Mouse (Mus musculus): ENCODE results near the gene Gm10718. TPM values are rescaled to one million over a fixed set of nuclear protein-coding genes. Genes with fewer than 3 reads are reported as not detected.
A peak's percentile ranks its signal among the peaks of the same experiment; 100 is the strongest.
"Not testable (repeated sequence)": the region's sequence is repeated elsewhere in the genome, so short reads cannot be mapped to it uniquely, and the experiment has no call there.

Gm10718 gene
- polyA plus RNA-seq, 1 experiment: not detected

GRCm38 (mm10) chr9:3026136-3026535 lies 2.8 kb downstream of the Gm10718 start:
- H3K27me3 ChIP-seq (ENCODE audit: control insufficient read depth, insufficient read depth, low read length); DNase-seq (ENCODE audit: low read depth in 1 of 2, low spot score in 2 of 2); H3K4me1 ChIP-seq (ENCODE audit: control insufficient read depth, insufficient read depth, insufficient read length); H3K27ac ChIP-seq (ENCODE audit: insufficient read depth, low read length); H3K36me3 ChIP-seq (ENCODE audit: control insufficient read depth, insufficient read depth, low read length); H3K4me3 ChIP-seq (ENCODE audit: extremely low read depth, insufficient read depth, insufficient read length): not testable (repeated sequence)
- 79% methylated on average over 5 of the region's 5 CpGs for WGBS

GRCm38 (mm10) chr9:3026741-3027140 lies 3.4 kb downstream of the Gm10718 start:
- not testable (repeated sequence) for H3K36me3 ChIP-seq (ENCODE audit: control insufficient read depth, insufficient read depth, low read length); H3K4me3 ChIP-seq (ENCODE audit: extremely low read depth, insufficient read depth, insufficient read length); H3K27me3 ChIP-seq (ENCODE audit: control insufficient read depth, insufficient read depth, low read length); H3K27ac ChIP-seq (ENCODE audit: insufficient read depth, low read length); DNase-seq (ENCODE audit: low read depth in 1 of 2, low spot score in 2 of 2); H3K4me1 ChIP-seq (ENCODE audit: control insufficient read depth, insufficient read depth, insufficient read length)
- WGBS: 68% methylated on average over 9 of the region's 9 CpGs

- not testable (repeated sequence) for H3K4me3 ChIP-seq (ENCODE audit: extremely low read depth, insufficient read depth, insufficient read length); H3K36me3 ChIP-seq (ENCODE audit: control insufficient read depth, insufficient read depth, low read length); H3K27ac ChIP-seq (ENCODE audit: insufficient read depth, low read length); H3K27me3 ChIP-seq (ENCODE audit: control insufficient read depth, insufficient read depth, low read length); H3K4me1 ChIP-seq (ENCODE audit: control insufficient read depth, insufficient read depth, insufficient read length)
- WGBS: 72% methylated on average over 9 of the region's 9 CpGs
- peak in 1 of 2 experiments; percentile 64 for DNase-seq (ENCODE audit: low read depth in 1 of 2, low spot score in 2 of 2)
Observed at GRCm38 (mm10) chr9:3027200-3027599, 3.9 kb downstream of the Gm10718 start.

GRCm38 (mm10) chr9:3029276-3030000 lies 6.1 kb downstream of the Gm10718 start:
- H3K27me3 ChIP-seq (ENCODE audit: control insufficient read depth, insufficient read depth, low read length); H3K4me3 ChIP-seq (ENCODE audit: extremely low read depth, insufficient read depth, insufficient read length); H3K27ac ChIP-seq (ENCODE audit: insufficient read depth, low read length); H3K36me3 ChIP-seq (ENCODE audit: control insufficient read depth, insufficient read depth, low read length); H3K4me1 ChIP-seq (ENCODE audit: control insufficient read depth, insufficient read depth, insufficient read length): not testable (repeated sequence)
- WGBS: 65% methylated on average over 14 of the region's 16 CpGs
- peak in 1 of 2 experiments; percentile 30 for DNase-seq (ENCODE audit: low read depth in 1 of 2, low spot score in 2 of 2)

GRCm38 (mm10) chr9:3030677-3031318 lies 7.5 kb downstream of the Gm10718 start:
- not testable (repeated sequence) for H3K4me3 ChIP-seq (ENCODE audit: extremely low read depth, insufficient read depth, insufficient read length); H3K27ac ChIP-seq (ENCODE audit: insufficient read depth, low read length); H3K36me3 ChIP-seq (ENCODE audit: control insufficient read depth, insufficient read depth, low read length); H3K4me1 ChIP-seq (ENCODE audit: control insufficient read depth, insufficient read depth, insufficient read length); H3K27me3 ChIP-seq (ENCODE audit: control insufficient read depth, insufficient read depth, low read length)
- 58% methylated on average over 2 of the region's 10 CpGs for WGBS
- peak in 1 of 2 experiments; percentile 99 for DNase-seq (ENCODE audit: low read depth in 1 of 2, low spot score in 2 of 2)

- not testable (repeated sequence) for H3K27me3 ChIP-seq (ENCODE audit: control insufficient read depth, insufficient read depth, low read length); H3K36me3 ChIP-seq (ENCODE audit: control insufficient read depth, insufficient read depth, low read length); H3K4me3 ChIP-seq (ENCODE audit: extremely low read depth, insufficient read depth, insufficient read length); DNase-seq (ENCODE audit: low read depth in 1 of 2, low spot score in 2 of 2); H3K4me1 ChIP-seq (ENCODE audit: control insufficient read depth, insufficient read depth, insufficient read length); H3K27ac ChIP-seq (ENCODE audit: insufficient read depth, low read length)
- WGBS: 81% methylated on average over 1 of the region's 8 CpGs
Observed at GRCm38 (mm10) chr9:3034299-3034698, 11.0 kb downstream of the Gm10718 start, which contains the start of gene Gm17535. TSS of gene Gm17535 (plus strand) at chr9:3034599.

GRCm38 (mm10) chr9:3036577-3036976 lies 13.2 kb downstream of the Gm10718 start, which contains the start of gene Gm10715:
TSS of gene Gm10715 (plus strand) at chr9:3036877.
- 84% methylated on average over 8 of the region's 8 CpGs for WGBS
- not testable (repeated sequence) for H3K27me3 ChIP-seq (ENCODE audit: control insufficient read depth, insufficient read depth, low read length); H3K4me3 ChIP-seq (ENCODE audit: extremely low read depth, insufficient read depth, insufficient read length); H3K36me3 ChIP-seq (ENCODE audit: control insufficient read depth, insufficient read depth, low read length); H3K4me1 ChIP-seq (ENCODE audit: control insufficient read depth, insufficient read depth, insufficient read length); DNase-seq (ENCODE audit: low read depth in 1 of 2, low spot score in 2 of 2); H3K27ac ChIP-seq (ENCODE audit: insufficient read depth, low read length)

- H3K27me3 ChIP-seq (ENCODE audit: control insufficient read depth, insufficient read depth, low read length); H3K27ac ChIP-seq (ENCODE audit: insufficient read depth, low read length); H3K36me3 ChIP-seq (ENCODE audit: control insufficient read depth, insufficient read depth, low read length); H3K4me1 ChIP-seq (ENCODE audit: control insufficient read depth, insufficient read depth, insufficient read length); H3K4me3 ChIP-seq (ENCODE audit: extremely low read depth, insufficient read depth, insufficient read length): not testable (repeated sequence)
- peak in 1 of 2 experiments; percentile 27 for DNase-seq (ENCODE audit: low read depth in 1 of 2, low spot score in 2 of 2)
- 71% methylated on average over 4 of the region's 4 CpGs for WGBS
Observed at GRCm38 (mm10) chr9:3038161-3038560, 14.8 kb downstream of the Gm10718 start.

Other genes with a start within 250 kb of the Gm10718 start
- gene Gm10722, start 22.6 kb upstream of the Gm10718 start, polyA plus RNA-seq (2012; rRNA removed): not detected in 2 replicates
- not detected in 2 replicates for gene Gm11168, start 20.2 kb upstream of the Gm10718 start, polyA plus RNA-seq (2012; rRNA removed)
- gene Gm10721, start 10.4 kb upstream of the Gm10718 start, polyA plus RNA-seq (2012; rRNA removed): not detected in 2 replicates
- gene Gm10720, start 7.9 kb upstream of the Gm10718 start, polyA plus RNA-seq (2012; rRNA removed): not detected in 2 replicates
- not detected in 2 replicates for gene Gm10719, start 6.1 kb upstream of the Gm10718 start, polyA plus RNA-seq (2012; rRNA removed)
- not detected in 2 replicates for gene Gm10717, start 1.9 kb downstream of the Gm10718 start, polyA plus RNA-seq (2012; rRNA removed)
- not detected in 2 replicates for gene Gm17535, start 11.1 kb downstream of the Gm10718 start, polyA plus RNA-seq (2012; rRNA removed)
- gene Gm10715, start 13.3 kb downstream of the Gm10718 start, polyA plus RNA-seq (2012; rRNA removed): not detected in 2 replicates

All from spleen, adult 2 months (tissue).